Mouse (Mus musculus) adrenal gland, postnatal 14 days (tissue): ENCODE data around the gene Tshz3. TPM values are rescaled to one million over a fixed set of nuclear protein-coding genes. Genes with fewer than 3 reads are reported as not detected.

Experiments
- DNase-seq: peaks from one replicate; pipeline ENCODE4 v3.0.0; 2021; ENCODE audit warnings: mixed read lengths
- total RNA-seq: library from RNA; stranded (reverse); gene quantifications from 2 replicates; pipeline ENCODE4 v1.2.3, GENCODE M21; 2021

The Tshz3 gene
- total RNA-seq, 1 experiment from 2014 or later = 5.3 TPM

GRCm38 (mm10) chr7:36786713-36787421 lies 88.9 kb downstream of the Tshz3 start:
- DNase-seq = no peak

GRCm38 (mm10) chr7:36796392-36797187 lies 98.7 kb downstream of the Tshz3 start:
- DNase-seq = no peak
